Mouse (Mus musculus) gastrocnemius, adult 8-10 months (tissue): ENCODE data around the gene Gzmm. TPM values are rescaled to one million over a fixed set of nuclear protein-coding genes. Genes with fewer than 3 reads are reported as not detected.

ENCODE experiments used
- DNase-seq, 2 experiments: peaks; one replicate each; pipeline ENCODE4 v3.0.0; 2022; ENCODE audit warnings: low spot score in 2 of 2
- total RNA-seq, 4 experiments: library from RNA; stranded (reverse); gene quantifications; 2 replicates each; pipeline ENCODE4 v1.2.4; 2022

The Gzmm gene
- total RNA-seq, 4 experiments from 2014 or later, result 9.9 to 15.9 (median 10.2) TPM

DNA sequence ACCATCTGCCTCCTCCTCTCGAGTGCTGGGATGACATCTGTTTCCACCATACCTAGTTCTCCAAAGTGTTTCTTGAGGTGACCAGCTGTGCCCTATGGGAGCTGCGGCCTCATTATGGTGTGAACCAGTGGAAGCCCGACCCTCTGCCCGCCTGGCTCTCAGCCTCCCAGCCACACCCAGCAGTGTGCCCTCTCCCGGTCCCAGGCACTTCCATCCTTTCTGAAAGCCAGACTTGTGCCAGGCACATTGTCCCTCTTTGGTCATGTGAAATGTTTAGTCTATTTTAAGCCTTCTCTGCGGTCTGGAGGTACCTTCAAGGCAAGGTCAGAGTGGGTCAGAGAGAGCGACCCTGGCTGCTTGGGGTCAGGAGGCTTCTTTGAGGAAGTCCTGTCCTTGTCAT, 34.9 kb downstream of the Gzmm start:
- DNase-seq, result no peak

DNA sequence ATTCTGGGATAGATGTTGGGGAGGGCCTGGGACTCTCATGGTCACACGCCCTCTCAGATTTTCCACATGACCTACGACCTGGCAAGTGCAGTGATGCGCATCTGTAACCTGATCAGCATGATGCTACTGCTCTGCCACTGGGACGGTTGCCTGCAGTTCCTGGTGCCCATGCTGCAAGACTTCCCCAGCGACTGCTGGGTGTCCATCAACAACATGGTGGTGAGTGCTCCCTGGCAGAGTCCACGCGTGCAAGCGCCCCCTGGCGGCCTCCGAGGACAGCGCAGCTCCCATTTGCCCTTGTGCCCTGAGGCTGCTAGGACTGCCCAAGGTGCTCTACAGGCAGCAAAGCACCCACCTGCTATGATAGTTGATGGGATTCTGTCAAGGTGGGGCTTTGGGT, 37.3 kb downstream of the Gzmm start:
- peak; percentile 54 to 70 for DNase-seq

DNA sequence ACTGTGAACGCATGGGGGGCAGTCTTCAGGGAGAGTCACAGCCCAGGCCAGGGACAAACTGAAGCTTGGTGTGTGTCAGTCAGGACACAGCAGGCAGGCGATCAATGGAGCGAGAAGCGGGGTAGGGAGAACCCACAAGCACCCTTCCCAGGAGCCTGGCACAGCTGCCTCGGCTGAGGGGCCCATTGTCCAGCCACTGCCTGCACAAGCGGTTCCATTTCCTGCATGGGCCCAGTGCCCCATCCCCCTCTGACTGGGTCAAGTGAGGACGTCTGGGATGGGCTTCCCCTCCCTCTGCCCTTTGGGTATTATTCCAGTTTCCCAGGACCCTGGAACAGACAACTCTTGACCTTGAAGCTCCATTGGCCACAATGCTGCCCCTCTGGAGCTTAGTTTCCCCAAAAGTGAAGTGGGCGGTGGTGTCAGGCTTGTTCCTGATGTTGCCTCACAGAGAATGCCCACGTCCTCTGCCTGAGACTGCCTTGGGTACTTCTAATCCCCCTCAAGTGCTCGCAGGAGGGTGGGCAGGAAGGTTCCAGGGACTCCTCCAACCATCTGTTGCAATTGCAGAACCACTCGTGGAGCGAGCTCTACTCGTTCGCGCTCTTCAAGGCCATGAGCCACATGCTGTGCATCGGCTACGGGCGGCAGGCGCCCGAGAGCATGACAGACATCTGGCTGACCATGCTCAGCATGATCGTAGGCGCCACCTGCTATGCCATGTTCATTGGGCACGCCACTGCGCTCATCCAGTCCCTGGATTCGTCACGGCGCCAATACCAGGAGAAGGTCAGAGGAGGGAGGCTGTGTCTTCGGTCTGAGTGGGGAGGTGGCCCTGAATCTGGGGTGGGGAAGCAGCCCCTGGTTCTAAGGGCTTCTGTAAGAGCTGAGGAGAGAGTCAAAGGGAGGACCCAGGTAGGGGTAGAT, 39.8 kb downstream of the Gzmm start:
- DNase-seq, result no peak

DNA sequence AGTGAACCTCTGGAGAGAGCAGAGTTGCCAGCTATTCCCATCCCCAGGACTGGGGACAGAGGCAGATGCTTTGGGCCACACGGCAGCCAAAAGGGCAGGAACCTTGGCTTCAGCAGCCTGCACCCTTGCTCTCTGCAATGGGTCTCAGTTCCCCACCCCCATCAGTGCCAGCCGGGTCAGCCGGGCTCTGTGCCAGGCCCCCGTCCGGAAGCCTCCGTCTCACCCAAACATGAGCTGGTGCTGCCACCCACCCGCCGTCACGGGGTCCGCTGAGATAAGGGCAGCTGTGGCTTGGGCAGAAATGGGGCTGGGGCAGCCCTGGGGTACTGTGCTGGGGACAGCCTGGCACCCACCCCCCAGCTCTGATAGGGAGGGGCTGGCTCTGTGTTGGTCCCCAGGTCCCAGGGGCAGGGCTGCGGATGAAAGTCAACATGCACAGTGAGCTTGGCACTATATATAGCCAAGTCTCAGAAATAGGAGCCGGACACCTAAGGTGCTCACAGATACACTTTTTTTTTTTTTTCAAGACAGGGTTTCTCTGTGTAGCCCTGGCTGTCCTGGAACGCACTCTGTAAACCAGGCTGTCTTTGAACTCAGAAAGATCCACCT, 40.6 kb downstream of the Gzmm start:
- DNase-seq, result no peak

DNA sequence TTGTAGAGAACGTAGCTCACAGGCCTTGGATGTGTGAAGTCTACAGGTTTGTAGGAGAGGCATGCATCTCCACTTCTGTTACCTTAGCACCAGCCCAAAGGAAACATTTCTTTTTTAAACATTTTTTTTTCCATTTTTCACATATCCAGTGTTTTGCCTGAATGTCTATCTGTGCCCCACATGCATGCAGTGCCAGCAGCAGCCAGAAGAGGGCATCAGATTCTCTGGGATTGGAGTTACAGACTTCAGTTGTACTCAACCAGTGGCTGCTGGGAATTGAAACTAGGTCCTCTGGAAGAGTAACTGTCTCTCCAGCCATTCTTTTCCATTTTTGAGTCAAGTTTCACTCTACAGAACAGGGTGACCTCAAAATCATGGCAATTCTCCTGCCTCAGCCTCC, 43.7 kb downstream of the Gzmm start:
- DNase-seq, result no peak

DNA sequence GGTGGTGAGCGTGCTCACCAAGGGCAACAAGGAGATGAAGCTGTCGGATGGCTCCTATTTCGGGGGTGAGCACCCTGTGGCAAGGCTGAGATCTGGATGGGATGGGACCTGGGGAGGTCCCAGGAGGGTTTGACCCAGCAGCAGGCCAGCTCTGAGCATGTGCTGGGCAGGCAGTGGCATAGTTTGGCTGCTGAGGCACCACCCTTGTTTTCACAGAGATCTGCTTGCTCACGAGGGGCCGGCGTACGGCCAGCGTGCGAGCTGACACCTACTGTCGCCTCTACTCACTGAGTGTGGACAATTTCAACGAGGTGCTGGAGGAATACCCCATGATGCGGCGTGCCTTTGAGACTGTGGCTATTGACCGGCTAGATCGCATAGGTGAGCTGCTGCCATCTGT, 45.0 kb downstream of the Gzmm start:
- DNase-seq, result no peak

DNA sequence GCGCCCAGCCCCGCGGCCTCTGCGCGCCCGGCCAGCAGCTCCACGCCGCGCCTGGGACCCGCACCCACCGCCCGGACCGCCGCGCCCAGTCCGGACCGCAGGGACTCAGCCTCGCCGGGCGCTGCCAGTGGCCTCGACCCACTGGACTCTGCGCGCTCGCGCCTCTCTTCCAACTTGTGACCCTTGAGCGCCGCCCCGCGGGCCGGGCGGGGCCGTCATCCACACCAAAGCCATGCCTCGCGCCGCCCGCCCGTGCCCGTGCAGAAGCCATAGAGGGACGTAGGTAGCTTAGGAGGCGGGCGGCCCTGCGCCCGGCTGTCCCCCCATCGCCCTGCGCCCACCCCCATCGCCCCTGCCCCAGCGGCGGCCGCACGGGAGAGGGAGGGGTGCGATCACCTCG, 46.5 kb downstream of the Gzmm start:
- no peak for DNase-seq

DNA sequence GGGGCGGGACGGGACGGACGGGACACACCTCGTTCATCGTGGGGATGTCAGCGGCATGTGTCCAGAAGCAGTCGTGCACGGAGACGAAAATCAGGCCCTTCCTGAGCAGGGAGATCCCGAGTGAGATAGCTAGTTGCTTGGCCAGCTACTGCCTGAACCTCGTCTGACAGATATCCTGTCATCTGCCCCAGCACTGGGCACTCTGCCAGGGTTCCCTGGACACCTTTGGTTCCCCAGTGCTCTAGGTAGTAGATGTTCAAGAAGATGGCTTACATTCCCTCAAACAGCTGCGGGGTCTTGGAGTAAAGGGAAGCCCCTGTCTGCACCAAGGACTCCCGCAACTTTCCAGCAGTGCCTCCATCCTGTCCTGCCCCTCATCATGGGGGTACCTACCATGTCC, 47.9 kb downstream of the Gzmm start:
- DNase-seq, result no peak

DNA sequence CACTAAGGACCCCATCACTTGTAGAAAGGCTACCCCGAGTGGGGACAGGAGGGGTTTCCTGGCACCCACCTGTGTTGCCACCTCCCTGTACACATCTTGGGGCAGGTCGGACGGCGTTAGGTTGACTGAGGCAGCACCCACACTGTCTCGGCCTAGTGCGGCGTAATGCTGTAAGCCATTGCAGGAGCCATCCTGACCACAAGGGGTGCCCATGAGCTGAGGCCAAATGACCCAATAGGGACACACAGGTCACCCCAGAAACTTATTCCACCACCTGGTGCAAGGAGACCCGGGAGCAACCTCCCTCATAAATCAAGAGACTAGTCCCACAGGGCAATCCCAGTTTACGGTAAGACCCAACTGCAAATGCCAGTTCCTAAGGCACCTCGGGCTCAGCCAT, 49.4 kb downstream of the Gzmm start:
- no peak for DNase-seq

DNA sequence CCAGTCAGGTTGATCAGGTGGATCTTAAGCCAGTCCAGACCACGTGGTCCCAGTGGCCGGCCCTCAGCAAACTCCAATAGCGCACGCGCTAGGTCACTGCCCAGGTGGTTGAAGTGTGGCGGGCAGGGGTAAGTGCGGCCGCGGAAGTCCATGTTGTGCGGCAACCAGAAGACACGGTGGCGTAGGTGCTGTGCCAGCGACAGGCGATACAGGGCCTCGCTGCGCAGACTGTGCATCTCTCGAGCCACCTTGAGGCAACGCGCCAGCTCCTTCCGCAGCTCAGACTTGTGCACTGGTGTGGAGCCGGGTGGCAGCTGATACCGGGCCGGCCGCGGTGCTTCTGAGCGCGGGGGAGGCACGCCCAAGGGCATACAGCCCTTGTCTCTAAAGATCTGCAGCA, 50.4 kb downstream of the Gzmm start:
- no peak for DNase-seq

DNA sequence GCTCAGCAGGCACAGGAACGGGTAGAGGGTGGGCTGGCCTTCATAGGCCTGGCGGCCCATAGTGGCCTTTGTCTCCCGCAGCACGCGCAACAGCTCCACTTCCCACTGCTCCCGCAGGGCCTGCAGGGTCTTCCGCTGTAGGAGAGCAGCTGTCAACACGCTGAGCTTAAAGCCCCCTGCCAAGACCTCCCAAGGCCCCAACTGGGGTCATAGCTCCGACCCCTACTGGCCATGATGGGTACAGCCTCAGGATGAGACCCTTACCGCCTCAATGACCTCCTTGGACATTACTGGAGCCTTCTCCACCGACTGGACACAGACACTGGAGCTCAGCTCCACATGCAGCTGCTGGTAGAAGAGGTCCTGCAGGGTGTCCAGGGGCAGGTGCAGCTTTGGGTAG, 52.0 kb downstream of the Gzmm start:
- DNase-seq, result no peak

DNA sequence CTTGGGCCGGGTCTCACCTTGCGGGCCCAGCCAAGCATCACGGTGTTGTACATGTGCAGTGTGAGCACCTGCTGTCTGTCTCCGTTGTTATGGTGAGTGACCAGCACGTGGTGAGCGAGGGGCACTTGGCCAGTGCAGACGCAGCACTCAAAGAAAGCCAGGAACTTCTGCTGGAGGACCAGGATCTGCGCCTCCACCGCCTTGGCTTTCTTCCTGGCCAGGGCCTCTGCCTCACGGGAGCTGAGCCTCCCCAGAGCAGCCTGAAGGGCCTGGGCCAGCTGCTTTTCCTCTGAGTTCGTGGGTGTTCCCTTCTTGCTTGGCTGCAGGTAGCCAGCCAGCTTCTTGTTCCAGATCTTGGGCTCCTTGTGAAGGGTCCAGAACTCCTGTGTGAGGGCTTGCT, 54.3 kb downstream of the Gzmm start:
- no peak for DNase-seq

DNA sequence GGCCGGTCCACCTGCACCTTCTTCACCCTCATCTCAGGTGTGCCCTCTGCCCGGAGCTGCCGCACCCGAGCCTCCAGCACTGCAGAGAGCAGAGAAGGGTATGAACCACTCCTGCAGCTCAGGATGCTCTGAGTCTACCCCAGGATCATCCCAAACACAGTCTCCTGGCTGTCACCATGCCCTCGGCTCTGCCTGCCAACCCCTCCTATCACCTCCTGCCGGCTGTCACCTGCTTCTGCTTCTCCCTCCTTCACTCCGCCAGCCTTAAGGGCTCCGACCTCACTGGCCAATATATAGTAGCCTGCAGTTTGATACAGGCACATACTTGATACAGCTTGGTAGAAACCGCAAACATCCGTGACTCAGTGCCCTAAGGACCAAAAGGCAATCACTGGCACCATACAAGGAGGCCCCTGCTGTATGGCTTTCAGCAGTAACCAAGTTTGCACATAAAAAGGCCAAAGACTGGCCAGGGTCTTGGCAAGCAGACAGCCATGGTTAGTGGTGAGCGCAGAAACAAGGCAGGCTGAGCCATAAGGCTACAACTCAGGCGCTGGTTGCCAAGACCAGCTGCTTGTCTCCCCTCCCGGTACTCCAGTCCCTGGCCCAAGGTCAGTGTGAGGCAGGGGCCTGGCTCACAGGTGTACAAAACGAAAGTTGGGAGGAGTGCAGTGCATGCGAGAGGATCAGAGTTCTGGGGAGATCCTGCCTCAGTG, 55.0 kb downstream of the Gzmm start:
- DNase-seq, result no peak

Other genes with a start within 250 kb of the Gzmm start
- not detected for gene Vmn2r83, start 220.3 kb upstream of the Gzmm start, total RNA-seq
- gene Plpp2, start 155.2 kb upstream of the Gzmm start, total RNA-seq, result 1 to 10 TPM in 1 of 4 experiments, under 1 TPM in 3; 0.29 to 1.3 (median 0.50) TPM
- 10 to 100 TPM; 20.1 to 23.4 (median 21.2) TPM for gene Mier2, start 133.8 kb upstream of the Gzmm start, total RNA-seq
- gene Theg, start 101.7 kb upstream of the Gzmm start, total RNA-seq, result not detected
- 1 to 10 TPM in 1 of 4 experiments, under 1 TPM in 3; 0.22 to 1.1 (median 0.68) TPM for gene C2cd4c, start 75.0 kb upstream of the Gzmm start, total RNA-seq
- 10 to 100 TPM in 2 of 4 experiments, 1 to 10 TPM in 2; 5.4 to 13.0 (median 8.7) TPM for gene Shc2, start 51.1 kb upstream of the Gzmm start, total RNA-seq
- gene Odf3l2, start 43.3 kb upstream of the Gzmm start, total RNA-seq, result 100 to 1,000 TPM in 1 of 4 experiments, 10 to 100 TPM in 3; 32.0 to 113 (median 56.6) TPM
- not detected for gene Madcam1, start 24.5 kb upstream of the Gzmm start, total RNA-seq
- gene Tpgs1, start 19.7 kb upstream of the Gzmm start, total RNA-seq, result 10 to 100 TPM; 17.6 to 21.1 (median 20.1) TPM
- gene Cdc34, start 6.8 kb upstream of the Gzmm start, total RNA-seq, result 100 to 1,000 TPM; 381 to 451 (median 390) TPM
- gene Bsg, start 15.5 kb downstream of the Gzmm start, total RNA-seq, result 100 to 1,000 TPM; 524 to 920 (median 651) TPM
- gene Hcn2, start 27.6 kb downstream of the Gzmm start, total RNA-seq, result under 1 TPM; 0.39 to 0.86 (median 0.73) TPM
- gene Polrmt, start 57.6 kb downstream of the Gzmm start, total RNA-seq, result 10 to 100 TPM; 34.1 to 47.2 (median 38.3) TPM
- not detected for gene Fgf22, start 66.1 kb downstream of the Gzmm start, total RNA-seq
- 10 to 100 TPM; 51.9 to 80.5 (median 53.3) TPM for gene Rnf126, start 77.9 kb downstream of the Gzmm start, total RNA-seq
- gene Fstl3, start 88.3 kb downstream of the Gzmm start, total RNA-seq, result 1 to 10 TPM in 2 of 4 experiments, under 1 TPM in 2; 0.73 to 1.2 (median 1.1) TPM
- not detected for gene Prss57, start 101.9 kb downstream of the Gzmm start, total RNA-seq
- gene Palm, start 104.6 kb downstream of the Gzmm start, total RNA-seq, result 10 to 100 TPM in 3 of 4 experiments, 1 to 10 TPM in 1; 6.8 to 12.3 (median 11.2) TPM
- not detected for gene Misp, start 132.0 kb downstream of the Gzmm start, total RNA-seq
- gene Ptbp1, start 165.4 kb downstream of the Gzmm start, total RNA-seq, result 10 to 100 TPM; 11.8 to 19.3 (median 14.8) TPM
- gene Prtn3, start 185.5 kb downstream of the Gzmm start, total RNA-seq, result not detected
- gene Plppr3, start 185.6 kb downstream of the Gzmm start, total RNA-seq, result under 1 TPM in 1 of 4 experiments, not detected in 3; 0.40 TPM
- gene Elane, start 197.2 kb downstream of the Gzmm start, total RNA-seq, result not detected
- gene Cfd, start 201.8 kb downstream of the Gzmm start, total RNA-seq, result 100 to 1,000 TPM in 1 of 4 experiments, 10 to 100 TPM in 3; 10.7 to 257 (median 39.5) TPM
- gene Med16, start 219.9 kb downstream of the Gzmm start, total RNA-seq, result 10 to 100 TPM; 30.8 to 37.1 (median 32.9) TPM
- gene Gm26602, start 221.8 kb downstream of the Gzmm start, total RNA-seq, result not detected
- gene Kiss1r, start 228.0 kb downstream of the Gzmm start, total RNA-seq, result under 1 TPM; 0.13 to 0.36 (median 0.22) TPM
- 100 to 1,000 TPM; 124 to 137 (median 129) TPM for gene R3hdm4, start 232.2 kb downstream of the Gzmm start, total RNA-seq
- gene Arid3a, start 238.0 kb downstream of the Gzmm start, total RNA-seq, result 1 to 10 TPM; 1.5 to 2.3 (median 2.1) TPM